Mouse (Mus musculus) lung, postnatal 10 days (tissue): ENCODE measurements around the gene Vav3.
A peak's percentile ranks its signal among the peaks of the same experiment; 100 is the strongest.

Source experiments
- DNase-seq: peaks from one replicate; pipeline ENCODE4 v3.0.0; 2021

Gene Vav3

DNA sequence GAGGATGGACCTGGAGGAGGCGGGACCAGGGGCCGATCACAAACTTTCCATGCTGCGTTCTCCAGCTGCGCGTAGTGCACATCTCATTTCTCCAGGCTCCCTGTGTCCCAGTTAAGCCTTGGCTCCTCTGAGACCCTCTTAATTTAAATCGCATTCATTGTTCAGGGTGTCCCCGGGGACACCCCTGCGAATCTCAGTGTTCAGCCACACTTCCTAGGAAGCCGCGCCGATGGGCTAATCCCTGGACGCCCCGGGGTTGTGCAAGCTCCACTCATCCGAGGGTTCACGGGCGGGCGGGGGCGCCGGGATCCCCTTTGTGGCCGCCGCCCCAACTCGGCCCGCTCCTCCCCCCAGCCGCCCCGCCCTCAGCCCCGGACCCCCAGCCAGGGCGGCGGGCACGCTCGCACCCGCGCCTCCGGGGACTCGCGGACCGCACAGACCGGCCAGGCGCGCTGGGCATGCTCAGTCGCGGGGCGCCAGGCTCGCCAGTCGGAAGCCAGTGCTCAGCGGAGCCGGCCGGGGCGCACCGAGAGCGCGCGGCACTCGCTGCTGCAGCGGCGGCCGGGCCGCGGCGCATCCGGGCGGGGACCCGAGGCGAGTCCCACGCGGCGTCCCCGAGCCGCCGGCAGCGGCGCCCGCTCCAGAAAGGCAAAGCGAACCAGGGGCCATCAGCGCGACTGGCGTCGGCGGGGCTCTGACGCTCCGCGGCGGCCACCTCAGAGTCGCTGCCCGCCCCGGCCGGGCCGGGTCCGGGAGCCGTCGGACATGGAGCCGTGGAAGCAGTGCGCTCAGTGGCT lies at the start of gene Vav3:
Gene Vav3 (plus strand): TSS at position 380 of the 797 bp plus-strand sequence.
- DNase-seq = peak; percentile 62

DNA sequence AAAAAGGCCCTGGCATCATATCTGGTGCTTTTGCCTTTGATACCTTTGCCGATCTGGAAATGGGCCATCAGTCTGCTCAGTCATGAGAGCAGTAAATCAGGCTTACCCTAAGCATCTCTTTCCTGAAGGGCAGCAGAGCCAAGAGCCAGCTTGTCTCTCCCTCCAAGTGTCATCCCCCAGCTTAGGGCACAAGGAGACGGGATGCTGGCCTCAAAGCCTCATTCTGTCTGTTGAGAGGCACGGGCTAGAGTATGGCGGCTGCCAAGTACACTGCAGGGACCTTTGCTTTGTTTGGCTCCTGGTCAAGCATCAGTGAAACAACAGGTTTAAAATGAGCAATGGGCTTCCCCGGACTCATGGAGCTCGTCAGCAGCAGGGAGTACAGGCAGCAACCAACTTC lies 41.6 kb upstream of the Vav3 start:
- DNase-seq = no peak

DNA sequence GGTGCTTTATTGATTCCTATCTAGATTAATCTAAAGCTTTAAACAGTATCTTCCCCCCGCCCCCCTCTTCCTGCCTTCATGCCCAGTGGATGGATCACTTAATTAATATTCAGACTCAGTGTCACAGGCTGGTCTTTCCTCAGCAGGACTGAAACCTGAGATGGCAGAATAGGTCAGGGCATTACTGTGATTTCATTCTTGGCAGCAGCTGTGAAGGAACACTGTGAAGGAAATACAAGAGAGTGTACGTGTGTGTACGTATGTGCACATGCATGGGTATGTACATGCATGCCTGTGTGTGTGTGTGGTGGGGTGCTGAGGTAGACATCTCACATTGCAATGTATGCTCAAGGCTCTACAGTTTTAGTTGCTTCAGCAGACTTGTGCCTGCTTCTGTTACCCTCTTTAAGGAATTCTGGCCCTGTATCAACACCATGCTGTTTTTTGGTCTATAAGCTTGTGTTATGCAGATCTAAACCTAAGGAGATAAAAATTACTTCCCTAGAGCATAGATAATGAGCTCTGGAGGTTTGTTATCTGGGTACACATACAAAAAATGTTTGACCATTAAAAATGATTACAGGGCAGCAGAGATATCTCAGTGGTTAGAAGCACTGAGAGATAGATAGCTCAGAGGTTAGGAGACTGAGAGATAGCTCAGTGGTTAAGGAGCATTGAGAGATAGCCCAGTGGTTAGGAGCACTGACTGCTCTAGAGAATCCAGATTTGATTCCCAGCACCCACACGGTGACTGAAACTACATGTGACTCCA lies 41.0 kb upstream of the Vav3 start:
- DNase-seq = no peak

DNA sequence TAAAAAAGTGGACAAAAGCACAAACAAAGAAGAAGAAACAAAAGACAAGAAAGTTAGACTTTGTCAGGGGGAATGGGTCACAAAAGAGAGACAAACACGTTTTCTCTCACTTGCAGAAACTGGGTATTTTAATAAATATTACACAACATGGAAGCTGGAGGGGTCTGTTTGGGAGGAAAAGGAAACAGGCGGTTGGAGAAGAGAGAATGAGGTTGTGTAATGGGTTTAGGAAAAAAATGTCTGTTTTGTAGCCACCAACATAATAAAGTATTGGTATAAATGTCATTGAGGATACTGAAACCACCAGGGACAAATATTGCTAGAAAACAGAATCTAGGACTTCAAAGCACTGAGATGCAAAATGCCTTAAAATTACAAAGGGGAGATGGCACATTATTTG lies 38.4 kb upstream of the Vav3 start:
- DNase-seq = no peak

DNA sequence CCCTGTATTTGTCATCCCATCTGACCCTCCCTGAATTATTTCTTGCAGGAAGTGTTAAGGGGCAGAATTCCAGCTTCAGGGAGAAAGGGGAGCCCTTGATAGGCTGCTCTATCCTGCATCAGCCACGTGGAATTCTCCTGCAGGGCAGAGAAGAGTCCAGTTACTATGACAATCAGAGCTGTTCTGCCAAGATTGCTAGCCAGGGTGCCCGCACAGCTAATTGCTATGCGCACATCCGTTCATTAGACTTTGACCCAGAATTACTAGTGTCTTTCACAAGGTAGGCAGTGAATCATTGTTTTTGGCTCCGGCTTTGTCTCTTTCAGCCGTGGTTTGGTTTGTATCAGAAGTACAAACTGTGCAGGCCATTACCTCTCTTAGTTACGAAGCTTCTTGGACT lies 33.0 kb upstream of the Vav3 start:
- no peak for DNase-seq

DNA sequence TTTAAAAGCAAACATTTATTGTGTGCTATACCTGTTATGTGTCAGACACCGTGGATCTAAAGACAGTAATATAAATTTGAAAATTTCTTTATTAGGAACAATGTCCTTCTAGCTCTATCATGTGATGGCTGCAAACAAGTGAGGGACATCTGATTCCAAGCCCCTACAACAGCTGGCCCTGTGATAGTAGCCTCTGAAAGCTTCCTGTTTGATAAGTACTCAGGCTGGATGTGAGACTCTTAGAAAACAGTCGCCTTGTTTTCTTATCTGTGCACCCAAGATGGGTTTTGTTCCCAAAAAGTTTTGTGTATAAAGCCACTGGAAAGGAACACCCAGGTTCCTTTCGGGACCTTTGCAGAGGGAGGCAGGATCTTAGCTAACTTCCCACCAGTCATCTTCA lies 32.0 kb upstream of the Vav3 start:
- DNase-seq = no peak

DNA sequence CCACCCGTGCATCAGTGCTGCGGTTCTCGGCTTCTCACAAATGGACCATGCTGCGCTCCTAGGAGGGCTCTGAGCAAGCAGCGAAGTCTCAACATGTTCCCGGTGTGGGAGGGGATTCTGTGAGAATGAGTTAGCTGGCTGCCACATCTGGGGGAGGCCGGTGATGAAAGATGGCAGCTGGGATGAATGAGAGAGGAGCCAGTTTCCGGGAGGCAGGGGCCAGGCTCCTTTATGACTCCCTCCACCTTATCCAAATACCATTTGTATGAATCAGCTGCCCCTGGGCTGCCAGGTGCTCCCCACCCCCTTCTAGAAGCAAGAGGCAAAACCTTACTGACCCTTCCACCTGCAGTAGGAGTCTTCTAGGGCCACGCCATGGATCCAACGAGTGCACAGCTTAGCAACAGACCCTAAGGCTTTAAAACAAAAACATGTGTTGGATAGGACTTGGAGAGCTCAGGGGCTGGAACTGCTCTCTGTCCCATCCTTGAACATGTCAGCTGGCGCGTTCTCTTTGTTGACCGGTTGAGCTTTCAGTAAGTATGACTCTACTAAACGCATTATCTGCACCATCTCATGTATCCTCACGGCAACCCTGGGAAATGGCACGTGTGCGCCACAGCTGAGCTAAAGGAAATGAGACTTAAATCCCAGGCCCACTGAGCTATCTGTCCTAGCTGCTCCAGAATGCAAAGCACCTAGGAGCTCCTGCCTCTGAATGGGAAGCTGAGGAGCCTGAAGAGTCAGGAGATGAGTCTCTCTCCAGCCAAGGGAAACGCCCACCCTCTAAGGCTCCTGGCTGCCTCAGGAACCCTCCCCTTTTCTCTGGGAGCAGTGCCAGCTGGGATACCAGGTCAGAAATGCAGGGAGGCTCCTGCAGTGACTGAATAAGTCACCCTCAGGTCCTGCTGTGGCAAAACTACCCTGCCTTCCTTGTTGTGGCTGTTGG lies 30.9 kb upstream of the Vav3 start:
- peak; percentile 31 for DNase-seq

DNA sequence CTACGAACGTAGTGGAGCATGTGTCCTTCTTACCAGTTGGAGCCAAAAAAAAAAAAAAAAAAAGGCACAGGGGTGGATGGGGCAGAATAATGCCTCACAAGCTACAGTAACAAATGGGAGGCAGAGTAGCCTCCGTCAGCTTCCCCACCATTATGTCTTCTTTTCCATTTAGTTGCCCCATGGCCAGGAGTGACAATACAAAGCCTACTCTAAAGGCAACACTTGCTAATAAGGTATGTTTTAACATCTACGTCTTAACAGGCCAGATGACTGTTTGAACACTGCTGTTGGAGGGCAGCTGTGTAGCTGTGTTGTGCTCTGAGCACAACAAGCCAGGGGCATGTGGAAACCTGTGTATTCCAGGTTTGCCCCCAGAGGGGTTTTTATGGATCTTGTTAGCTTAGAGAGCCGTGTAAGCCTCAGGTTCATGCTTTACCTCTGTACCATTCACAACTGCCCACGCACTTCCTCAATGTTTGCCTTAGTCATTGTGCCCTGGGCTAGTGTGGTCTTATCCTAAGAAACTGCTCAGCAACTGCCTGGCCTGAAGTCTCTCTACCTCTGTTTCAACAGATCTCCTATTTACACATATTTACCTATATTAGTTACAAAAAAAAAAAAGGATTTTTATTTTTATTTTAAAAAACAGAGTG lies 29.2 kb upstream of the Vav3 start:
- DNase-seq = no peak

DNA sequence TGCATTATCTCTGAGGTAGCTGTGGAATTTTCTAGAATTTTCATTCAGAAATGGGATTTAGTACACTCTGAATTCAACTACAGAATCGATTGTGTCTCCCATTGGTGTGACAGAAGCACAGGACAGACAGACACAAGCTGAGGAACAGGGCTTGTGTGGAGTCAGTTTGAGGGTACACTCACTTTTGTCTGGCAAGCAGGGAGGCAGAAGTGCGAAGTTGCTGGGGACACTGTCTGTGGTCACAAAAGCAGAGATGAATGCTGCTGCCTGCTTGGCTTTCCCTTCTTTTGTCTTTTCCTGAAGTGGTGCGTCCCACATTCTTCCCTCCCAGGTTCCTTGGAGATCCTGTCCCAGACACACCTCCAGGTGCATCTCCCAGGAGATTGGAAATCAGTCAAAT lies 28.6 kb upstream of the Vav3 start:
- no peak for DNase-seq

DNA sequence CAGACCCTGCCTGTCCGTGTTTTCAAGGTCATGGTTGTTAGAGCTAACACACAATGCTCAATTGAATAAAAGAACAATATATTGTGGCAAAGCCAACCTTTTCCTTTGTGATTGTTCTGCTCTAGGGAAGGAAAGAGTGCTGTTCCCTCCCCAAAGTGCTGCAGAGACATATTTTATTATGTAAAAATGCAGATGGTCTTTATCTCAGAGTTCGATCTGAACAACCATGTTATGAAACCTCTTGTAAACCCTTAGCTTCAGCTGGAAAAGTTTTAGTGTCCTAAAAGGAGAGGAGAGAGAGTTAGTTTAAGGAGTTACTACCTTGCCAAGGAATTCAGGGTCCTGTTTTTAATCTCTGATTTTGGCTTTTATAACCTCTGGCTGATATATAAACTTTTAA lies 27.0 kb upstream of the Vav3 start:
- DNase-seq = no peak

DNA sequence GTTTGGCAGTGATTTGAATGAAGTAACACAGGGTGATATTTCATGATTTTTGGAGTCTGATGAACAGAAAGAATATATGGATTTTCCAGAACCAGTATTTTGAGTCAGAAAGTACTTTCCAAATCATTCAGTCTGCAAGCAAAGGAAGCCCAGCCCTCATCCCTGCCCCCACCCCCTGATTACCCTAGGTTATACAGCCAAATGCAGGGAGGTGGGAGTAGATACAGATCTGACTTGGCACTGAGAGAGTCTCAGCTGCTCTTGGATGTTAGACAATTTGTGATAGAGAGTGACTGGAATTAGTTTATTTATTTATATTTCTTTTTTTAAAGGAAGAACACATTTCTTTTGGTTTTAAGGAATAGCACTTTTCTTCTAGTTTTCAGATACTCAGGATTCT lies 18.2 kb upstream of the Vav3 start:
- DNase-seq = no peak

DNA sequence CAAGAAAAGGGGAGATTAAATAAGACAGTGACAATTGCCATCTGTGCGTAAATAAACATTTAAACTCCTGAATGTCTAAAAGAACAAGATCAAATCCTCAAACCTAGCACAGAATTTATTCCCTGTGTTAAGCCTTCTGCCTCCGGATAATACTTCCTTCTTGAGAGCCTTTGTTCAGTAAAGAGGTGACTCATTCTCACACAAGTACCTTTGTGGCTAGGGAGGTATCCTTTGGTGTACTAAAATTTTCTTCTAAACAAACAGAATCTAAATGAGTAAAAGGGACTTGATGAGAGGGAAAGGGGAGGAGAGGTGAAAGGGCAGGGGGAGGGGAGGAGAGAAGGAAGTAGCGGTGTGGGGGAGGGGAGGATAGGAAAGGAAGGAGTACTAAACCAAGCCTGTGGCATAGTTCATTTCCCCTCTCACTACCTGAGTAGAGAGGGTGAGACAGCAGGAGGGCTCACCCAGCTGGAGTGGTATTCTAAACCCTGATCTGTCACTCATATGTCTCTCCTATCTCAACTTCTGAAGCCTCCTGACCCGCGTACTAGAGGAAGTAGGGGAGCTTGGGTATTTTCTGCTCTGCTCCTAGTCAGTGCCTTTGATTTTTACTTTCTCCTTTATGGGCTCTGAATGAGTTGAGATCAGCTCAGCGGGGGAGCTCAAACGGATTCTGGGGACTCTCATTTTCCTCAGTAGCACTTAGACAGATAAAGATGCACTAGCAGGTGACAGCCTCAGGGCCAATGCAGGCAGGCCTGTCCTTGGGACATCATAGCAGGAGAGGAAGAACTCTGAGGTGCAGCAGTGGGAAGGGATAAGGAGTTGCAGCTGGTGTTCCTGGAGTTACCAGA lies 16.8 kb upstream of the Vav3 start:
- DNase-seq = no peak

DNA sequence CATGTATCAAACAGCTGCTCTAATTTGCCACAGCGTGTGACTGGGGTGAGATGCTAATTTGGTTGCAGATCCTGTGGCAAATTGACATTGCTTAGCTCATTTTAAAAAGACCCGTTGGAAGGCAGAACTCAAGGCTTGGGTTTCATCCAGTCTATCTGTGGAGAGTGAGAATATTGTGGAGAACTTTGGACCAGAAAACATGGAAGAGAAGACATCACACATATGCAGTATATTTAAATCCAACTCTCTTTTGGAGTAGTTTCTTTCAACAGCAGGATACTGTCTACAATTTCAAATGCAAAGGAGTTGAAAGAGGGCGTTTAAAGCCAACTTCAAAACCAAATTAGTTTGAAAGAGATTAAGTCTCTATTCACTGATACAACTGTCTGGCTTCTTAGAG lies 13.3 kb upstream of the Vav3 start:
- no peak for DNase-seq

DNA sequence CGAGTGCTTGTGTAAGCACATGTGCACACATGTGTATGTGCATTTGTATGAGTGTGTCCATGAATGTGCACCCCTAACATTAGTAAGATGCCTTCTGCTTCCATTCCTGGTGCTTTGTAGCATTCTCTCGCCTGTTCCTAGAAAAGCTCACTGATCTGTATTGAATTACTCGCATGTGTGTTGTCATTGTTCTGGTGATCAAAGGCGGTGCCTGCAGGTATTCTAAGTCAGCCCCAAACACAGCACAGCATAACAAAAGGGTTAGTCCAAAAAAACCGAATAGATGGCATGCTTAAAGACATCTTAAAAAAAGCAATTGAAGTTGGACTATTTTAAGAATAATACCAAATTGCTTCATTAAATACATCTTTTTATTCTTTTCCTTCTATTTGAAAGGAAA lies 7.7 kb upstream of the Vav3 start:
- no peak for DNase-seq

DNA sequence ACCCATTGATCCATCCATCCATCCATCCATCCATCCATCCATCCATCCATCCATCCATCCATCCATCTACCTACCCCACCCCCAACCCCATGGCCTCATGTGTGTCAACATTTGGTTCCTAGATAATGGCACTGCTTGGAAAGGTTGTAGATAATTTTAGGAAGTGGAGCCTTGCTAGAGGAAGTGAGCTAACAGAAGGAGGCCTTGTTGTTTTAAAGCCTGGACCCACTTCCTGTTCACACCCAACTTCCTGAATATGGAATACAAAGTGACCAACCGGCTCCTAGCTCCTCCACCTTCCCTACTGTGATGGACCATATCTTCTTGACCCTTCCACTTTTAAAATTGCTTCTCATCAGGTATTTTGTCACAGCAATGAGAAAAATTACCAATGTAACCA lies 5.0 kb upstream of the Vav3 start:
- DNase-seq = no peak

DNA sequence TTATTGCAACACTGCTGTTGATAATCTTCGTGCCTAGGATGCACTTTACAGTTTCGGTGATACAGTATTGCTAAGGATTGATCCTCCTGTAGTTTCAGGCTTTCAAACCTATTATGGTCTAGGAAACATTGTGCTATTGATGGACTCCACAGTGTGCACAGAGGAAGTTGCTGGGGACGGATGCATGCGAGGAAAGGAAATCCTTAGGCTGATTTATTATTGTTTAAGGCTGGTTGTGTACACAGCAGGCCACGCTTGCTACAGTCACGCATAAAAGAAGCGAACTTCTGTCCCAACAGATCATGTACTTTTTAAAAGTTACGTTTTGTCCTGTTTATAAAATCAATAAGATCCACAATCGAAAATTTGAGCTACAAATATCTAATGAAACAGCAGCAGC lies 1.2 kb upstream of the Vav3 start:
- no peak for DNase-seq

DNA sequence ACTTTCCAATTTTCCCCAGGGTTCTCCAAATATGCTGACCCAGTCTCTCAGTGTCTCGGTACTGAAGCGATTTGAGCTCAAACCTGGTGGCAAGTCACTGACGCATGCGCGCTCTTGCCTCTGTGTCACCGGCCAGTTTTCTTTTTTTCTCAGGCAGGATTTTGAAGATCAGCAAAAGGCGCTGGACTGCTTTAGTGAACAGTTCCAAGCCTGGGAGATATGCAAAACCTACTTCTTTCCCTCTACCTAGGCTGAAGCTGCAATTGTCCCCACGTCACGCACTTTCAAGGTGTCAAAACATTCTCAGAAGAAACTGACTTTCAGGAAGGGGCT lies 546 bp upstream of the Vav3 start:
- DNase-seq = peak; percentile 51

DNA sequence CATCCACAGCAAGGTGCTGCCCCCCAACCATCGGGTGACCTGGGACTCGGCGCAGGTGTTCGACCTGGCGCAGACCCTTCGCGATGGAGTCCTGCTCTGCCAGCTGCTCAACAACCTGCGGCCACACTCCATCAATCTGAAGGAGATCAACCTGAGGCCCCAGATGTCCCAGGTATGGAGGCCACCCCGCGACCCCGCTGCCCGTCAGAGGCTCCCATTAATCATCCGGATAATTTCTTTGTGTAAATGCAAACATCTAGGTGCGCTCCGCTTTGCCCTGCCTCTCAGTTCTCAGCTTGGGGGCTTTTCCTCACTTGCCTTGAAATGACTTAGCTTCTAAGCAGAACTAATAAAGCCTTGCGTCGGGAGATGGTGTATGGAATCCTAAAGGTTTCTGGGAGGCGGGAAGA lies 623 bp downstream of the Vav3 start:
- DNase-seq = no peak

DNA sequence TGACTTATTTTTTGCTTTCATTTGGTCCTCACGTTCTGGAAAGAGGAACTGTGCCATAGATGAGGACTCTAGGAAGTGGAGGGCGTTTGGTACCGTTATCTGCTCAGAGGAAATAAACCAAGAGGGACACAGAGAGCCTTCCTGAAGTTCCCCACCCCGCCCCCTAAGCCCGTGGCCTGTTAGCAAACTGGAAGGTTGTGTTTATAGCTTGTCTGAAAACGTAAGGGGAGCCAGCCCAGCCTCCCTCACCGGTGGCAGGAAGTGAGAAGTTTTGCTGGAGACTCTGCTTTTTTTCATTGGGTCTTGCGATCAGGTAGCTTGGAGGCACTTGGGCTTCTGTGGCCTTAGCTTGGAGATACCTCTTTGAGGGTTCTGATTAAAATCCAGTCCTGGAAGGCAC lies 1.2 kb downstream of the Vav3 start:
- DNase-seq = peak; percentile 66

DNA sequence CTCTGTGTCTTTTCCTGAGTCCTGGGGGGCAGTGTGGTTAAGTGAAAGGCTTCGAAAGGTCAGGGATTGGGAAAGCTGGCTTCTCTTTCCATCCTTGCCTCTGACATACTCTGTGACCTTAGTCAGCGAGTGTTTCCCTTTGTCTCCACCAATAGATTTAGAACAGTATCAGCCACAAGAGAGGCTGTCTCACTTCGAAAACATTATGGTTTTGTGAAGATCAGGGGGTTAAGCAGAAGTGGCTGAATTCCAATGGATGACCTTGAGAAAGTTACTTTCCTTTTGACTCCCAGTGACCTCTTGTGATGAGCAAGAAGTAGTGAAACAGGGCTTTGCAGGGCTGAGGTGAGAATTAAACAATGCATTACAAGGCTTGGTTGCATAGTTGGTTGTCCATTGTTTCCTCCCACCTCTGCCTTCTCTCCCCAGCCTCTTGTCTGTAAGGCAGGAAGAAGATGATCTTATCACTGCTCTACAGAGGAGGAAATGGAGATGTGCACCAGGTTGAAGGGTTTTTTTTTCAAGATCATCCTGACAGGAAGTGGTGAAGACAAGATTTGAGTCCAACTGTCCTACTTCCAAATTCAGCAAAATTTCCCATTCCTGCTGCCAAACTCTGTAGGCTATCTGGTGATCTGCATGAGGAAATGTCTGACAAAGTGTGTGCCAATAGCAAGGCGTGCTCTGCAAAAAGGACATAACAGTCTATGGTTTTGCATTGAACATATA lies 11.7 kb downstream of the Vav3 start:
- DNase-seq = peak; percentile 14

DNA sequence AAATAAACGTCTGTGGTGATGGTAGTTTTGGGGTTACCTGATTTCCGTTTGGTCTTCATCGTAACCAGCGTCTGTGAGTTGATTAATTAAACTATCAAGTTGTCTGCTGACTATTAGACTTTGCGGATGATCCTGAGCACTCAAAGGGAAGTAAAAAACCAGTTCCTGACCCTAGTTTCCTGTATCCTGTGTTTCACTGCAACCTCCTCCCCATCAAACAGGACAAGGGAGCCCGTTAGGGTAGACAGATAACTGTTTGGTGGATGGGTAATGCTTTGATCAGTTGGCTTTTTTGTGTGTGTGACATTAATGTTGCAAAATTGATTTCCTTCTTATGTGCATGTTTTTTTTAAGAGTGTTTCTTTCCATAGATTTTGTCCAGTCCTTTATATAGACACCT lies 12.2 kb downstream of the Vav3 start:
- DNase-seq = no peak
